Mouse (Mus musculus): ENCODE measurements around the gene Lgals12. TPM values are rescaled to one million over a fixed set of nuclear protein-coding genes. Genes with fewer than 3 reads are reported as not detected.

Lgals12 gene
- total and polyA plus RNA-seq, 3 experiments: not detected

- in situ Hi-C loops (cut with MboI; ENCODE audit: low pct_ligation_motif_present, low pct_unique_long_range_greater_than_20kb, low sequenced_read_pairs) (no loop called here), dilution Hi-C loops (cut with MboI; ENCODE audit: extremely low pct_ligation_motif_present, extremely low pct_unique_long_range_greater_than_20kb, low sequenced_read_pairs) (no loop called here)
- Histone ChIP-seq H3K4me2 (ENCODE audit: insufficient read depth, low read depth, poor library complexity, severe bottlenecking) (no peak overlapping the region), H3K79me2 (replicated peaks; ENCODE audit: control insufficient read depth, extremely low read depth, insufficient read depth, poor library complexity, severe bottlenecking) (no peaks in the 10 kb centered on the region), H3K27me3 (replicated peaks) (no peaks in the 10 kb centered on the region), H3K9me3 (replicated peaks; ENCODE audit: low read length) (no peaks in the 10 kb centered on the region), H3K36me3 (replicated peaks in 1 of 2; ENCODE audit: control insufficient read depth in 1 of 2, insufficient read depth in 1 of 2, low read length in 1 of 2) (no peaks in the 10 kb centered on the region), H3K4me1 (ENCODE audit: control insufficient read depth in 1 of 2, insufficient read depth in 2 of 2) (no peaks in the 10 kb centered on the region), H3K4me3 (replicated peaks in 1 of 3; ENCODE audit: low read depth in 2 of 3, low read length in 2 of 3, poor library complexity in 1 of 3) (no peak overlapping the region), H3K27ac (ENCODE audit: insufficient read depth, low read depth) (no peak overlapping the region), H3K9ac (ENCODE audit: insufficient read depth, low read depth) (no peak overlapping the region)
- TF ChIP-seq MXI1 (IDR thresholded peaks at IDR 0.05; ENCODE audit: low read depth, low read length) (no peak), NELFE (IDR thresholded peaks at IDR 0.05; ENCODE audit: low read depth, low read length) (no peak), MAX (IDR thresholded peaks at IDR 0.05; ENCODE audit: low read length) (no peak), CHD1 (IDR thresholded peaks at IDR 0.05; ENCODE audit: low read depth, low read length) (no peak), POLR2A (IDR thresholded peaks at IDR 0.05; ENCODE audit: low read depth, low read length) (no peak), CTCF (conservative IDR thresholded peaks at IDR 0.05 in 1 of 2, IDR thresholded peaks at IDR 0.05 in 1 of 2; ENCODE audit: low read depth in 2 of 2, low read length in 2 of 2) (no peak), ZKSCAN1 (IDR thresholded peaks at IDR 0.05; ENCODE audit: borderline replicate concordance, low read depth, low read length) (no peak), MAZ (IDR thresholded peaks at IDR 0.05; ENCODE audit: low read depth, low read length) (no peak)
- DNase-seq (ENCODE audit: extremely low read depth): no peak
These were observed 26.8 kb upstream of the Lgals12 start for GRCm38 (mm10) chr19:7633786-7634185.

DNA sequence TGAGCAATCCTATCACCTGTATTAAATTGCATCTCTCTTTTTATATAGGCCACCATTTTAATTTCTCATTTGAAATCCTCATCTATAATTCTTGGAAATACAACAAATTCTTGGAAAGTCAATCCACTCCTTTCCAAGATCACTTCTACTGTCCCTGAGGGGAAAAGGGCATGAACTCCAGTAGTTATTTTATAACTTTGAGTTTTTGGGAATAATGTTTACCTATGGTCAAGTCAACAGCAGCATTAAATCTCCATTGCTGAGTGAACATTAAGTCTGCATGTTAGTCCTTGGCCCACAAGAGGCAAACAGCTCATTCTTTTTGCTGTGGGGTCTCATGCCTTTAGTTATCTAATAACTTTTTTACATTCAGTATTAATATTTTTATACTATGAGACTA, 26.0 kb upstream of the Lgals12 start:
- in situ Hi-C loops (cut with MboI; ENCODE audit: low pct_ligation_motif_present, low pct_unique_long_range_greater_than_20kb, low sequenced_read_pairs) (no loop called here), dilution Hi-C loops (cut with MboI; ENCODE audit: extremely low pct_ligation_motif_present, extremely low pct_unique_long_range_greater_than_20kb, low sequenced_read_pairs) (no loop called here)

DNA sequence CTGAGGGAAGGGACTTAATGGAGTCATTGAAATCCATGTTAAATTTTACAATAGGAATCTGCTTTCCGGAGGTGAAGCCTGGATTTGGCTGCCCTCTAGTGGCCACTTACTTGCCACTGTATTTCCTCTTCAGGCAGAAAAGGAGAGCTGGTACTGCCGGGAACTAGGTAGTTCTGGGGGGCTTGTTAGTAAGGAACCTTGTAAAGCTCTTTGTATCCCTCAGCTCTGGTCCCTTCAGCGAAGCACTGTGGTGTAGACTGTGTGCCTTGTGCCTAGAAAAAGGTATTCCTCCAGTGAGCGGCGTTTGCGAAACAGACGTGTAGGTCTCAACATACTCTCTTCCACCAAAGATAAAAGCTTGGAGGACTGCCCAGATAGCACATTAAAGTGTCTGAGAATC, 10.7 kb upstream of the Lgals12 start:
- H3K36me3 ChIP-seq (replicated peaks in 1 of 2; ENCODE audit: control insufficient read depth in 1 of 2, insufficient read depth in 1 of 2, low read length in 1 of 2): no peaks in the 10 kb centered on the region
- dilution Hi-C loops (cut with MboI; ENCODE audit: extremely low pct_ligation_motif_present, extremely low pct_unique_long_range_greater_than_20kb, low sequenced_read_pairs) (no loop called here), in situ Hi-C loops (cut with MboI; ENCODE audit: low pct_ligation_motif_present, low pct_unique_long_range_greater_than_20kb, low sequenced_read_pairs) (no loop called here)
- TF ChIP-seq RAD21 (IDR thresholded peaks at IDR 0.05; ENCODE audit: low read depth, low read length) (peak; percentile 78), KAT2A (IDR thresholded peaks at IDR 0.05; ENCODE audit: insufficient replicate concordance, low read length) (no peak), USF2 (conservative IDR thresholded peaks at IDR 0.05; ENCODE audit: low read depth, low read length) (no peak), UBTF (IDR thresholded peaks at IDR 0.05; ENCODE audit: low read depth, low read length) (no peak), POLR2A (IDR thresholded peaks at IDR 0.05; ENCODE audit: low read depth, low read length) (no peak), CTCF (conservative IDR thresholded peaks at IDR 0.05 in 1 of 2, IDR thresholded peaks at IDR 0.05 in 1 of 2; ENCODE audit: low read depth in 2 of 2, low read length in 2 of 2) (peak; percentile 67 to 84), TBP (conservative IDR thresholded peaks at IDR 0.05; ENCODE audit: low read depth, low read length) (no peak), ZKSCAN1 (IDR thresholded peaks at IDR 0.05; ENCODE audit: borderline replicate concordance, low read depth, low read length) (no peak), SMC3 (IDR thresholded peaks at IDR 0.05; ENCODE audit: low read depth, low read length) (peak; percentile 74), SIN3A (IDR thresholded peaks at IDR 0.05; ENCODE audit: low read length) (no peak), CHD2 (IDR thresholded peaks at IDR 0.05; ENCODE audit: low read length) (no peak)
- peak; percentile 55 for DNase-seq (ENCODE audit: extremely low read depth)
- H3K4me3 ChIP-seq (replicated peaks in 1 of 3; ENCODE audit: low read depth in 2 of 3, low read length in 2 of 3, poor library complexity in 1 of 3): no peak overlapping the region
- no peak overlapping the region for H3K9ac ChIP-seq (ENCODE audit: insufficient read depth, low read depth)
- H3K27ac ChIP-seq (ENCODE audit: insufficient read depth, low read depth): no peak overlapping the region
- H3K27me3 ChIP-seq (replicated peaks): no peaks in the 10 kb centered on the region
- no peaks in the 10 kb centered on the region for H3K9me3 ChIP-seq (replicated peaks; ENCODE audit: low read length)
- H3K79me2 ChIP-seq (replicated peaks; ENCODE audit: control insufficient read depth, extremely low read depth, insufficient read depth, poor library complexity, severe bottlenecking): no peaks in the 10 kb centered on the region
- H3K4me1 ChIP-seq (ENCODE audit: control insufficient read depth in 1 of 2, insufficient read depth in 2 of 2): no peaks in the 10 kb centered on the region
- no peak overlapping the region; the same call in 1 of the 2 replicates for H3K4me2 ChIP-seq (ENCODE audit: insufficient read depth, low read depth, poor library complexity, severe bottlenecking)

More for the DNA sequence above, 26.0 kb upstream of the Lgals12 start:
- Histone ChIP-seq H3K79me2 (replicated peaks; ENCODE audit: control insufficient read depth, extremely low read depth, insufficient read depth, poor library complexity, severe bottlenecking) (no peaks in the 10 kb centered on the region), H3K9ac (ENCODE audit: insufficient read depth, low read depth) (no peak overlapping the region), H3K27ac (ENCODE audit: insufficient read depth, low read depth) (no peak overlapping the region), H3K27me3 (replicated peaks) (no peaks in the 10 kb centered on the region), H3K9me3 (replicated peaks; ENCODE audit: low read length) (no peaks in the 10 kb centered on the region), H3K36me3 (replicated peaks in 1 of 2; ENCODE audit: control insufficient read depth in 1 of 2, insufficient read depth in 1 of 2, low read length in 1 of 2) (no peaks in the 10 kb centered on the region), H3K4me3 (replicated peaks in 1 of 3; ENCODE audit: low read depth in 2 of 3, low read length in 2 of 3, poor library complexity in 1 of 3) (no peak overlapping the region), H3K4me2 (ENCODE audit: insufficient read depth, low read depth, poor library complexity, severe bottlenecking) (no peak overlapping the region), H3K4me1 (ENCODE audit: control insufficient read depth in 1 of 2, insufficient read depth in 2 of 2) (no peaks in the 10 kb centered on the region)
- TF ChIP-seq POLR2AphosphoS2 (IDR thresholded peaks at IDR 0.05; ENCODE audit: low read depth, low read length): no peak
- no peak for TF ChIP-seq HCFC1 (IDR thresholded peaks at IDR 0.05; ENCODE audit: low read depth, low read length)
- DNase-seq (ENCODE audit: extremely low read depth): no peak
